15 mouse cellular contexts compared by ENCODE assay signal in the genomic region with DNA sequence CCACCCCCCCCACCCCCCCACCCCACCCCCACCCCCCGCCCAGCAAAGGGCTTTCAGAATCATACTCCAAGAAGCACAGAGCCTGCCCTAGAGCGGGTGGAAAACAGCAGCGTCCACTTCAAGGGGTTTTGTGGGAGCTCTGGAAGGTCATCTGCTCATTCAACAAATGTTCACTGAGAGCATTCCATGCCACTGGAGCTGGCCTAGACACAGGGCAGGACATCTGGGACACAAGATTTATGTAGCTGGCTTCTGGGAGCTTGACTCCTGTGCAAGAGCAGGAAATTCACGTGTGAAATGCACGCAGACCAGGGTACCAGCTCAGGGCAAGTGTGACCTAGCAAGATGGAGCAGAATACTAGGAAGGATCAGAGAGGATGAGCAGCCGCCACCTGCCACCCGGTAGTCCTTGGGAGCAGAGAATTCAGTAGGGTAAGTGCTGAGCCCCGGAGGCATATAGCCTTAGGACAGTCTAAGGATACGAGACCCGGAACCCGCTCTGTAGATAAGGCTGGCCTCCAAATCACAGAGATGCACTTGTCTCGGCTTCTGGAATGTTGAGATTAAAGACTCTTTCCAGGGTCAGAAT. TPM values are rescaled to one million over a fixed set of nuclear protein-coding genes. Genes with fewer than 3 reads are reported as not detected.
"Had no signal": no experiment of that assay in that cellular context is flagged by ENCODE, and none has a peak within 500 bp of the region (broad histone marks: within the 10 kb centered on the region; RNA-seq: fewer than 3 reads in every experiment).

No protein-coding gene starts in this region.

- H3K4me3 ChIP-seq: left cerebral cortex, adult 2 months; limb, embryonic 10.5 days; midbrain, embryonic 15.5 days; neural tube, embryonic 12.5 days had no signal

- H3K27ac ChIP-seq: left cerebral cortex, adult 2 months; limb, embryonic 10.5 days; midbrain, embryonic 15.5 days; neural tube, embryonic 12.5 days had no signal

- H3K36me3 ChIP-seq: limb, embryonic 10.5 days; midbrain, embryonic 15.5 days; neural tube, embryonic 12.5 days had no signal

- H3K27me3 ChIP-seq: midbrain, embryonic 15.5 days; neural tube, embryonic 12.5 days had no signal

- H3K4me1 ChIP-seq: midbrain, embryonic 15.5 days; neural tube, embryonic 12.5 days had no signal

- H3K9me3 ChIP-seq: limb, embryonic 10.5 days; midbrain, embryonic 15.5 days; neural tube, embryonic 12.5 days had no signal

- H3K4me2 ChIP-seq: liver, embryonic 11.5 days; lung, embryonic 14.5 days; midbrain, embryonic 11.5 days; midbrain, embryonic 15.5 days; neural tube, embryonic 12.5 days had no signal

- H3K9ac ChIP-seq: lung, embryonic 14.5 days; midbrain, embryonic 15.5 days; neural tube, embryonic 12.5 days had no signal

- DNase-seq: kidney, postnatal 14 days; lung, embryonic 14.5 days; lung, postnatal 10 days; lung, postnatal 4 days; right cerebral cortex, postnatal 25 days; thymus, adult 2 months; thymus, postnatal 25 days had no signal

RNA-seq across cellular contexts. Expression of a gene that starts 6.2 kb away (rescaled TPM):
- total RNA-seq: layer of hippocampus, postnatal 14 days had no signal
- polyA plus RNA-seq: kidney, embryonic 14.5 days; lung, embryonic 14.5 days; midbrain, embryonic 11.5 days; neural tube, embryonic 12.5 days had no signal
